ENCODE assay signal across 8 mouse cellular contexts in the genomic region with DNA sequence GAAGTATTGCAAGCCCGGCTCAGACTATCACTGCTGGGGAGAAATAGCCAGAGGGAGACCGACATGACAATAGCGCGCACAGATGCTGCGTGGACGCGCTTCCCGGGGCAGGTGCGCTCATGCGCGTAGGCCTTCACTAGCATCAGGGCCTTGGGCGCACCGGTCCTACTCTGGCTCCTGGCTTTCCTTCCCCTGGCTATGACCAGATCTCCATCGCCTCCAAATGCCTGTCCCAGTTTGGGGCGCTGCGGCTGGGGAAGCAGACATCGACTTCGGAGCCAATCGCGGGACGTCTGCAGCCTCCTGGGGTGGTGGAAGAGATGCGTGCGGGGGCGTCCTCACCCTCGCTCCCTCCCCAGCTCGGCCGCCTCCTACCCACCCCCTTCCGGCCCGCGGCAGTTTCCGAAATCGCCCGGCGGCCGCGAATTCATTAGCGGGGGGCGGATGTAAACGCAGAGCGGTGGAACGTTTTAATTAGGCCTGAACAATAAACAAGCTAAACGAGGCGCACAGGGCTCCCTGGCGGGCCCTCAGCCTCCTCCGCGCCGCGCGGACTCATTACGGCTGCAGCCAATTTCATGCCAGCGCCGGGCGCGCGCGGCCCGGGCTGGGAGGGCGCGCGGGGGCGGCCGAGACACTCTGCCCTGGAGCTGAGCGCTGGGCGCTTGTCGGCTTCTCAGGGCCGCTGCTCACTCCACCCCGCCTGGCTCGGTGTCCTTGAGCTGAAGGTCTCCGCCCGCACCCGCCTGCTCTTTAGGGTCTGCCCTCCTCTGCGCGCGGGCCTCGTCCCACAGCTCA. TPM values are rescaled to one million over a fixed set of nuclear protein-coding genes. Genes with fewer than 3 reads are reported as not detected.
DNase-seq lines count a peak whose midpoint lies in the region; ATAC-seq and TF ChIP-seq lines count a peak whose summit lies in the region.

No protein-coding gene starts in this region.

- no peak for ATAC-seq in megakaryocyte, adult 5-6 weeks (ENCODE audit: poor library complexity, severe bottlenecking)
- peak; percentile 48 for ATAC-seq in frontal cortex, adult (ENCODE audit: low TSS enrichment)
- ATAC-seq in hindbrain, embryonic 15.5 days (ENCODE audit: low FRiP score, low read depth): peak; percentile 60
- ATAC-seq in neural tube, embryonic 11.5 days (ENCODE audit: insufficient read depth, low FRiP score, low TSS enrichment): peak; percentile 41
- no peak for ATAC-seq in erythroblast, adult 5-6 weeks (replicated peaks; ENCODE audit: low FRiP score, poor library complexity, severe bottlenecking)

- H3K36me3 ChIP-seq in megakaryocyte, embryonic 14.5 days (replicated peaks; ENCODE audit: low read length): no peaks in the 10 kb centered on the region
- H3K36me3 ChIP-seq in hindbrain, embryonic 15.5 days: no peaks in the 10 kb centered on the region
- H3K36me3 ChIP-seq in neural tube, embryonic 11.5 days (ENCODE audit: control insufficient read depth, insufficient read depth, low read length): no peaks in the 10 kb centered on the region

- intact Hi-C loops in left cerebral cortex, postnatal 4 days (cut with DNase I): no loop called here

- peak overlapping the region; percentile 53 for H3K9ac ChIP-seq in hindbrain, embryonic 15.5 days
- H3K9ac ChIP-seq in neural tube, embryonic 11.5 days (ENCODE audit: low read length): peak overlapping the region; percentile 73

- no peaks in the 10 kb centered on the region for H3K9me3 ChIP-seq in megakaryocyte, embryonic 14.5 days
- no peaks in the 10 kb centered on the region for H3K9me3 ChIP-seq in hindbrain, embryonic 15.5 days
- H3K9me3 ChIP-seq in neural tube, embryonic 11.5 days (ENCODE audit: control insufficient read depth, low read length): no peaks in the 10 kb centered on the region

- peak overlapping the region; percentile 89 for H3K4me2 ChIP-seq in hindbrain, embryonic 15.5 days
- H3K4me2 ChIP-seq in neural tube, embryonic 11.5 days (ENCODE audit: low read depth): peak overlapping the region; percentile 87

- peaks cover 29% of the 10 kb centered on the region for H3K4me1 ChIP-seq in megakaryocyte, embryonic 14.5 days
- peaks cover 9% of the 10 kb centered on the region for H3K4me1 ChIP-seq in cerebellum, adult 2 months (ENCODE audit: control insufficient read depth, insufficient read depth, low read length)
- peaks cover 62% of the 10 kb centered on the region for H3K4me1 ChIP-seq in hindbrain, embryonic 15.5 days (replicated peaks)
- peaks cover 42% of the 10 kb centered on the region for H3K4me1 ChIP-seq in neural tube, embryonic 11.5 days (ENCODE audit: control insufficient read depth, insufficient read depth, low read length)

- peak; percentile 69 for TF ChIP-seq POLR2A in cerebellum, adult 2 months (IDR thresholded peaks at IDR 0.05; ENCODE audit: borderline replicate concordance, insufficient read depth, low read length)

- under 1% methylated on average over 75 of the region's 75 CpGs for WGBS in cerebellum, adult 2 months
- under 1% methylated on average over 69 of the region's 75 CpGs for WGBS in hindbrain, embryonic 15.5 days
- 0% methylated on average over 69 of the region's 75 CpGs for WGBS in neural tube, embryonic 11.5 days

- DNase-seq in cerebellum, adult 2 months: peak; percentile 86 to 89
- peak; percentile 75 for DNase-seq in left cerebral cortex, postnatal 4 days
- DNase-seq in neural tube, embryonic 11.5 days (ENCODE audit: low spot score): peak; percentile 77

- H3K4me3 ChIP-seq in megakaryocyte, embryonic 14.5 days (replicated peaks): peak overlapping the region; percentile 83
- H3K4me3 ChIP-seq in cerebellum, adult 2 months (replicated peaks; ENCODE audit: insufficient read depth, low read depth, low read length): peak overlapping the region; percentile 66
- peak overlapping the region; percentile 38 for H3K4me3 ChIP-seq in hindbrain, embryonic 15.5 days
- H3K4me3 ChIP-seq in neural tube, embryonic 11.5 days (ENCODE audit: low read depth, low read length): peak overlapping the region; percentile 42

- H3K27ac ChIP-seq in cerebellum, adult 2 months (ENCODE audit: insufficient read depth, low read length): peak overlapping the region; percentile 97
- H3K27ac ChIP-seq in hindbrain, embryonic 15.5 days (replicated peaks): peak overlapping the region; percentile 97
- peak overlapping the region; percentile 90 for H3K27ac ChIP-seq in neural tube, embryonic 11.5 days (ENCODE audit: low read depth, low read length)

- TF ChIP-seq CTCF in cerebellum, adult 2 months (IDR thresholded peaks at IDR 0.05; ENCODE audit: borderline replicate concordance, insufficient read depth, low read depth, low read length): no peak

- peaks cover 93% of the 10 kb centered on the region for H3K27me3 ChIP-seq in megakaryocyte, embryonic 14.5 days (replicated peaks)
- H3K27me3 ChIP-seq in cerebellum, adult 2 months (ENCODE audit: control insufficient read depth, insufficient read depth, low read length): no peaks in the 10 kb centered on the region
- H3K27me3 ChIP-seq in hindbrain, embryonic 15.5 days: peaks cover 3% of the 10 kb centered on the region
- peaks cover 60% of the 10 kb centered on the region for H3K27me3 ChIP-seq in neural tube, embryonic 11.5 days (ENCODE audit: control insufficient read depth, insufficient read depth, low read length)

RNA-seq across cellular contexts. Expression of gene Calcoco1, which starts 24.7 kb away (rescaled TPM):
- 6.7 and 23.2 TPM in 2 replicates for polyA plus RNA-seq in megakaryocyte, embryonic 14.5 days (2012; ENCODE audit: insufficient read depth, low replicate concordance)
- total RNA-seq in megakaryocyte, adult 5-6 weeks (2015): 17.0 and 23.7 TPM in 2 replicates
- total RNA-seq in megakaryocyte, adult 5-6 weeks (2017): 12.0 and 12.2 TPM in 2 replicates
- 55.8 and 56.0 TPM in 2 replicates for polyA plus RNA-seq in cerebellum, adult 2 months (2012; rRNA removed)
- polyA plus RNA-seq in hindbrain, embryonic 15.5 days (2015; fragmentation: Nextera tagmentation; extraction: Ambion mirVana): 40.3 and 43.3 TPM in 2 replicates
- 10 to 100 TPM; 44.3 to 46.7 TPM for total RNA-seq in left cerebral cortex, postnatal 4 days (2021)
- 36.7 and 40.9 TPM in 2 replicates for polyA plus RNA-seq in neural tube, embryonic 11.5 days (2014; fragmentation: Nextera tagmentation; extraction: Ambion mirVana)
- total RNA-seq in erythroblast, adult 5-6 weeks (2015; ENCODE audit: low replicate concordance): 122 and 194 TPM in 2 replicates
- total RNA-seq in erythroblast, adult 5-6 weeks (2017; ENCODE audit: low replicate concordance): 216 and 452 TPM in 2 replicates

Comparison
In these comparisons a context has a peak if more than half of its experiments do, and no peak if none do; other contexts are left out.
1. ATAC-seq: peak in frontal cortex, adult (single experiment), hindbrain, embryonic 15.5 days (single experiment) and neural tube, embryonic 11.5 days (single experiment); none in megakaryocyte, adult 5-6 weeks (single experiment) and erythroblast, adult 5-6 weeks (single experiment).
2. Peak in every context shown above with its lines, with median percentiles within 50 percentile points of each other: H3K4me3 ChIP-seq, DNase-seq and H3K27ac ChIP-seq.